Mouse (Mus musculus): Measurements from ENCODE around the gene Sf3b5. TPM values are rescaled to one million over a fixed set of nuclear protein-coding genes. Genes with fewer than 3 reads are reported as not detected.

The Sf3b5 gene
- 38.4 and 40.1 TPM in 2 replicates for polyA plus RNA-seq (2015; fragmentation: Nextera tagmentation; extraction: Ambion mirVana)

DNA sequence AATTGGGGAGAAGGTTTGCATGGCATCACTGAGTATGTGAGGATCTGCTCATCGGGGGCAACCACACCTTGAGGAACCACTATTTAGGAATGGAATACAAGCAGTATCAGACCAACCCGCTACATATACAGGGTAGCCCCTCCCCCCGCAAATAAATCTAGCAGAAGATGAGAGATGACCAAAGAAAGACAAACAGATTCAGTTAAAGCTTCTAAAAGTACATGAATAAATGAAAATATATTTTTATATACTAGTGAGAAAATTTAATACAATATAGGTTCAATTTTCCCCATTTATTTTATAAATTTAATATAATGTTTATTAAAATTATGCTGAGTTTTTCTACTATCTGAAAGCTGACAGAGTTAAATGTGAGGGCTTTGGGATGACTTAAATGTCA, at the start of gene Sf3b5:
Gene Sf3b5, plus strand, starts transcription at position 301 of the 400 bp plus-strand sequence.
- Histone ChIP-seq H3K27ac (no peak within 1 kb of the TSS), H3K4me1 (peaks cover 11% of the 10 kb centered on the region), H3K4me3 (no peak within 1 kb of the TSS), H3K27me3 (no peaks in the 10 kb centered on the region), H3K36me3 (no peaks in the 10 kb centered on the region), H3K9me3 (no peaks in the 10 kb centered on the region), H3K4me2 (no peak within 1 kb of the TSS), H3K9ac (no peak within 1 kb of the TSS)
- no peak for ATAC-seq (ENCODE audit: insufficient number of reproducible peaks, insufficient read depth, low FRiP score, low TSS enrichment, low read depth)
- 90% methylated on average over 3 of the region's 3 CpGs for WGBS

- 53% methylated on average over 1 of the region's 1 CpGs for WGBS
- Histone ChIP-seq H3K27me3 (no peaks in the 10 kb centered on the region), H3K27ac (no peak overlapping the region), H3K36me3 (no peaks in the 10 kb centered on the region), H3K4me1 (no peaks in the 10 kb centered on the region), H3K9me3 (no peaks in the 10 kb centered on the region), H3K4me3 (no peak overlapping the region), H3K9ac (no peak overlapping the region), H3K4me2 (no peak overlapping the region)
- ATAC-seq (ENCODE audit: insufficient number of reproducible peaks, insufficient read depth, low FRiP score, low TSS enrichment, low read depth) = no peak
These were observed 49.3 kb upstream of the Sf3b5 start for GRCm38 (mm10) chr10:12955831-12956230.

- WGBS = 75% methylated on average over 4 of the region's 4 CpGs
- Histone ChIP-seq H3K36me3 (no peaks in the 10 kb centered on the region), H3K27me3 (peaks cover 4% of the 10 kb centered on the region; the same call in 1 of the 2 replicates), H3K4me3 (no peak overlapping the region), H3K4me2 (no peak overlapping the region), H3K9me3 (no peaks in the 10 kb centered on the region), H3K27ac (no peak overlapping the region), H3K4me1 (no peaks in the 10 kb centered on the region), H3K9ac (no peak overlapping the region)
- ATAC-seq (ENCODE audit: insufficient number of reproducible peaks, insufficient read depth, low FRiP score, low TSS enrichment, low read depth) = no peak
These were observed 47.9 kb upstream of the Sf3b5 start for GRCm38 (mm10) chr10:12957271-12957670.

GRCm38 (mm10) chr10:12961546-12961945, 43.6 kb upstream of the Sf3b5 start:
- no peak overlapping the region for H3K27ac ChIP-seq
- H3K9ac ChIP-seq = no peak overlapping the region
- no peak overlapping the region for H3K4me3 ChIP-seq
- WGBS = 82% methylated on average over 8 of the region's 8 CpGs
- H3K4me2 ChIP-seq = no peak overlapping the region
- no peaks in the 10 kb centered on the region for H3K36me3 ChIP-seq
- peaks cover 4% of the 10 kb centered on the region; the same call in 1 of the 2 replicates for H3K4me1 ChIP-seq
- H3K9me3 ChIP-seq = no peaks in the 10 kb centered on the region
- ATAC-seq (ENCODE audit: insufficient number of reproducible peaks, insufficient read depth, low FRiP score, low TSS enrichment, low read depth) = no peak
- H3K27me3 ChIP-seq = peaks cover 9% of the 10 kb centered on the region; the same call in 1 of the 2 replicates

DNA sequence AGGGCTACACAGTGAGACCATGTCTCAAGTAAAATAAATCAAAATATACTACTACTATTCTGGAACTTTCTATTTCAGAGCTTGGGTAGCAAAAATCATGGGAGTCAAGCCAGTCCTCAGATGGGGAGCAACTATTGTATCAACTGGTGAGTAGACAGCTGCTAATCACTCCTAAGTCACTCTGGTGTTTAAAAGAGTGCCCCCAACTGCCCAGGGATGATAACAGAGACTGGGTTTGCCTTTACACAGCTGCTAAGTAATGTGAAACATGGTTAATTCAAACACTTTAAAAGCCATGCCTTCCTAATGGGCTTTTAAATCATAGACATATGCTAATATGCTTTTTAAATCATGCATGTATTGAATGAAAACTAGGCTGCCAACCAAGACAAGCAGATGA, 42.9 kb upstream of the Sf3b5 start:
- no peak overlapping the region for H3K4me2 ChIP-seq
- ATAC-seq (ENCODE audit: insufficient number of reproducible peaks, insufficient read depth, low FRiP score, low TSS enrichment, low read depth) = no peak
- H3K9ac ChIP-seq = no peak overlapping the region
- H3K4me3 ChIP-seq = no peak overlapping the region
- no peaks in the 10 kb centered on the region for H3K9me3 ChIP-seq
- peaks cover 9% of the 10 kb centered on the region; the same call in 1 of the 2 replicates for H3K27me3 ChIP-seq
- H3K27ac ChIP-seq = no peak overlapping the region
- H3K36me3 ChIP-seq = no peaks in the 10 kb centered on the region
- peaks cover 4% of the 10 kb centered on the region; the same call in 1 of the 2 replicates for H3K4me1 ChIP-seq

GRCm38 (mm10) chr10:12963362-12964147, 41.6 kb upstream of the Sf3b5 start:
- peak overlapping the region; percentile 74 for H3K4me3 ChIP-seq
- peak overlapping the region; percentile 85 for H3K4me2 ChIP-seq
- no peaks in the 10 kb centered on the region for H3K9me3 ChIP-seq
- WGBS = 6% methylated on average over 29 of the region's 29 CpGs
- peaks cover 4% of the 10 kb centered on the region; the same call in 1 of the 2 replicates for H3K4me1 ChIP-seq
- H3K27ac ChIP-seq = peak overlapping the region; percentile 49; the same call in 1 of the 2 replicates
- peaks cover 9% of the 10 kb centered on the region; the same call in 1 of the 2 replicates for H3K27me3 ChIP-seq
- peak overlapping the region; percentile 76 for H3K9ac ChIP-seq
- no peak for ATAC-seq (ENCODE audit: insufficient number of reproducible peaks, insufficient read depth, low FRiP score, low TSS enrichment, low read depth)
- H3K36me3 ChIP-seq = no peaks in the 10 kb centered on the region

DNA sequence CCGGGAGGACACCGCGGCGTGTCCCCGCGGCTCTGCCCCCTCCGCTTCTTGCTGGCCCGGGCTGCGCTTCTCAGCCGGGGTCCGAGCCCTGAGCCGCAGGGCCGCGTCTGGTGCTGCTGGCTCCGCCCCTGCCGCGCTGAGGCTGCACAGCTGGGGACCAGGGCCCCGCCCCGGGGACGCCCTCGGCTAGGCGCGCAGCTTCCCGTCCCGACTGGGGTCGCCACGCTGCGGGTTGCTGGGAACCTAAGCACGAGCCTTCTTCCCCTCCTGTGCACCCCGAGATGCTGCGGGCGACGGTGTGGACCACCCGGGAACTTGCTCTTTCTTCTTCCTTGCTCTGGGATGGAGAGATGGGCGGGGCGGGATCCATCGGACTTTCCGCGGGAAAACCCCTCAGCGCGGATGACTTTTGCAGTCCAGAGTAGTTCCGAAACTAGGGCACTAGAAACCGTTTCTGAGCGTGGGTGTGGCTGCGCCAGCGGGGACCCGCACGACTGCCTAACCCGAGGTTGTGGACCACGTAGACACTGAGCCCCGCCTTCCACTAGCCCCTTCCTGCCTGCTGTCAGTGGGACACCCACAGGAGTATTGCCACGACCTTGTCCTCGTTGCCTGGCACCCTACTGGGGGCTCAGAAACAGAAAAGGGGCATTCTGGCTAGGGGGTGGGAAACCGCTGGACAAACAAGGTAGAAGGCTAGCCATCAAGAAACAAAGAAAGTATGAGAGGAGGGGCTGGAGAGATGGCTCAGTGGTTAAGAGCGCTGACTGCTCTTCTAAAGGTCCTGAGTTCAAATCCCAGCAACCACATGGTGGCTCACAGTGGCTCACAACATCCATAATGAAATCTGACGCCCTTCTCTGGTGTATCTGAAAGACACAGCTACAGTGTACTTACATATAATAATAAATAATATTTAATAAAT, 40.7 kb upstream of the Sf3b5 start, which contains the start of gene Stx11:
Gene Stx11, minus strand, starts transcription at position 148 of the 925 bp plus-strand sequence.
- Histone ChIP-seq H3K4me2 (peak within 1 kb of the TSS; percentile 85), H3K9ac (peak within 1 kb of the TSS; percentile 76), H3K27me3 (peaks cover 9% of the 10 kb centered on the region; the same call in 1 of the 2 replicates), H3K4me3 (peak within 1 kb of the TSS; percentile 74), H3K36me3 (no peaks in the 10 kb centered on the region), H3K4me1 (peaks cover 4% of the 10 kb centered on the region; the same call in 1 of the 2 replicates), H3K27ac (peak within 1 kb of the TSS; percentile 49; the same call in 1 of the 2 replicates), H3K9me3 (no peaks in the 10 kb centered on the region)
- peak; percentile 84 for ATAC-seq (ENCODE audit: insufficient number of reproducible peaks, insufficient read depth, low FRiP score, low TSS enrichment, low read depth)
- WGBS = 3% methylated on average over 50 of the region's 56 CpGs

- peaks cover 4% of the 10 kb centered on the region; the same call in 1 of the 2 replicates for H3K4me1 ChIP-seq
- H3K36me3 ChIP-seq = no peaks in the 10 kb centered on the region
- 65% methylated on average over 5 of the region's 5 CpGs for WGBS
- H3K27me3 ChIP-seq = peaks cover 9% of the 10 kb centered on the region; the same call in 1 of the 2 replicates
- no peak overlapping the region for H3K4me2 ChIP-seq
- no peak for ATAC-seq (ENCODE audit: insufficient number of reproducible peaks, insufficient read depth, low FRiP score, low TSS enrichment, low read depth)
- H3K27ac ChIP-seq = no peak overlapping the region
- no peak overlapping the region for H3K9ac ChIP-seq
- H3K4me3 ChIP-seq = no peak overlapping the region
- no peaks in the 10 kb centered on the region for H3K9me3 ChIP-seq
These were observed 39.4 kb upstream of the Sf3b5 start for GRCm38 (mm10) chr10:12965669-12966180.

- H3K9ac ChIP-seq = no peak overlapping the region
- 82% methylated on average over 6 of the region's 6 CpGs for whole genome bisulfite sequencing
- no peak for ATAC-seq (ENCODE audit: insufficient number of reproducible peaks, insufficient read depth, low FRiP score, low TSS enrichment, low read depth)
- no peak overlapping the region for H3K4me3 ChIP-seq
- H3K27me3 ChIP-seq = no peaks in the 10 kb centered on the region
- no peaks in the 10 kb centered on the region for H3K4me1 ChIP-seq
- no peak overlapping the region for H3K4me2 ChIP-seq
- no peak overlapping the region for H3K27ac ChIP-seq
- H3K9me3 ChIP-seq = no peaks in the 10 kb centered on the region
- no peaks in the 10 kb centered on the region for H3K36me3 ChIP-seq
These were observed 30.6 kb upstream of the Sf3b5 start for GRCm38 (mm10) chr10:12974572-12974971.

- Histone ChIP-seq H3K9me3 (no peaks in the 10 kb centered on the region), H3K36me3 (no peaks in the 10 kb centered on the region), H3K4me2 (no peak overlapping the region), H3K27ac (no peak overlapping the region), H3K4me3 (no peak overlapping the region), H3K4me1 (no peaks in the 10 kb centered on the region), H3K27me3 (no peaks in the 10 kb centered on the region), H3K9ac (no peak overlapping the region)
- WGBS = 86% methylated on average over 3 of the region's 3 CpGs
- no peak for ATAC-seq (ENCODE audit: insufficient number of reproducible peaks, insufficient read depth, low FRiP score, low TSS enrichment, low read depth)
These were observed 29.7 kb upstream of the Sf3b5 start for GRCm38 (mm10) chr10:12975461-12975860.

- Histone ChIP-seq H3K36me3 (no peaks in the 10 kb centered on the region), H3K27ac (no peak overlapping the region), H3K27me3 (no peaks in the 10 kb centered on the region), H3K4me1 (no peaks in the 10 kb centered on the region), H3K9ac (no peak overlapping the region), H3K9me3 (no peaks in the 10 kb centered on the region), H3K4me2 (no peak overlapping the region), H3K4me3 (no peak overlapping the region)
- no peak for ATAC-seq (ENCODE audit: insufficient number of reproducible peaks, insufficient read depth, low FRiP score, low TSS enrichment, low read depth)
- WGBS = 88% methylated on average over 7 of the region's 7 CpGs
These were observed 29.2 kb upstream of the Sf3b5 start for GRCm38 (mm10) chr10:12975957-12976356.

All from embryonic facial prominence, embryonic 13.5 days (tissue).